27 mouse cellular contexts compared by ENCODE assay signal in the genomic region with DNA sequence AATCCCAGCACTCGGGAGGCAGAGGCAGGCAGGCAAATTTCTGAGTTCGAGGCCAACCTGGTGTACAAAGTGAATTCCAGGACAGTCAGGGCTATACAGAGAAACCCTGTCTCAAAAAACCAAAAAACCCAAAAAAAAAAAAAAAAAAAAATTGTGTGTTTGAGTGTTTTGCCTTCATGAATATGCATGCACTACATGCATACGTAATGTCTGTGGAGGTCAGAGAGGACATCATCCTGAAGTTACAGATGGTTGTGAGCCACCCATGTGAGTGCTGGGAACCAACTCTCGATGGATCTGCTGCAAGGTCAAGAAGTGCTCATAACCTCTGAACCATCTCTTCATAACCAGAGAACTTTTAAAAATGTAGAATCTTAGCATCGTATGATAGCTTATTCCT. TPM values are rescaled to one million over a fixed set of nuclear protein-coding genes. Genes with fewer than 3 reads are reported as not detected.
"Had no signal": no experiment of that assay in that cellular context is flagged by ENCODE, and none has a peak within 500 bp of the region (broad histone marks: within the 10 kb centered on the region; RNA-seq: fewer than 3 reads in every experiment).

No protein-coding gene starts in this region.

- DNase-seq: heart, postnatal 10 days; heart, postnatal 14 days; heart, postnatal 36 days; heart, postnatal 4 days; kidney, adult 11 months; kidney, adult 18-20 months; kidney, adult 2 months; kidney, adult 8-10 months; kidney, adult 9 months; kidney, postnatal 10 days; kidney, postnatal 14 days; kidney, postnatal 25 days; kidney, postnatal 36 days; kidney, postnatal 4 days; layer of hippocampus, adult 9-11 months; layer of hippocampus, postnatal 36 days had no signal

RNA-seq across cellular contexts. Expression of a gene that starts 52.7 kb away (rescaled TPM):
- total RNA-seq: heart, postnatal 10 days; heart, postnatal 14 days; heart, postnatal 25 days; heart, postnatal 36 days; heart, postnatal 4 days; hematopoietic stem cell, adult 5-6 weeks; hindbrain, postnatal 0 days; layer of hippocampus, adult 18-20 months; layer of hippocampus, adult 2 months; layer of hippocampus, adult 8-10 months; layer of hippocampus, postnatal 10 days; layer of hippocampus, postnatal 14 days; layer of hippocampus, postnatal 25 days; layer of hippocampus, postnatal 36 days; left cerebral cortex, adult 18-20 months; left cerebral cortex, adult 2 months had no signal
